Mouse (Mus musculus): ENCODE measurements at regions not wholly inside any gene's neighbourhood (a gene's known extent, or its start where the extent isn't known, plus 50 kb on each side); places are given as distances from the start of the nearest gene placed in this dataset.

DNA sequence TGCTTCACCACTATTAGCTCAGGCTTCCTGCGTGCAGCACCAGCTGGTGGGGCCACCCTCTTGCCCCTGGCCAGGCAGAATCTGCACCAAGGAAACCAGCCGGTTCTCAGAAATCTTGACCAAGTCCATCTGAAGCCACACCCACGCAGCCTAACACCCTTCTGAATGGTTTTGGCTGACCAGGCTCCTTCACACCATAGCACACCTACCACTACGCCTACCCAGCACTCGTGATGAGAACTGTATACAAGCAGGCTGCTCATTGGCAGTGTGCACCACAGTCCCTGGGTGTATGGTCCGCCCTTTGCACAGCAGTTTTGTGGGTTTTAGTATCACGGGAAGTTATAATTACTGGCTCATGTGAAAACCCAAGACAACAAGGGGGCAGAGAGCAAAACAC is 217.5 kb downstream of the Mroh4 start:
- TF ChIP-seq HCFC1 (IDR thresholded peaks at IDR 0.05; ENCODE audit: borderline replicate concordance, insufficient read depth, low read length) (no peak), ZC3H11A (IDR thresholded peaks at IDR 0.05; ENCODE audit: borderline replicate concordance, low read depth, low read length) (no peak), CHD2 (IDR thresholded peaks at IDR 0.05; ENCODE audit: low read depth, low read length) (no peak)

Data from ES-E14 (cell line).